Mouse (Mus musculus) T-helper 2 cell (primary cell): ENCODE data around the gene Shroom1.

ENCODE experiments used
- in situ Hi-C: fragments of 300-600 bp; cut with MboI, MseI; formaldehyde crosslinking; loops from one replicate; pipeline ENCODE4 v1.15.1; 2025; ENCODE audit warnings: high pct_unique_total_duplicates

The Shroom1 gene

GRCm38 (mm10) chr11:53446183-53446582, 10.8 kb upstream of the Shroom1 start:
- in situ Hi-C loops, result no loop called here

GRCm38 (mm10) chr11:53447996-53448395, 9.0 kb upstream of the Shroom1 start:
- in situ Hi-C loops, result no loop called here

- in situ Hi-C loops, result no loop called here
These were observed 8.5 kb upstream of the Shroom1 start for GRCm38 (mm10) chr11:53448529-53448928.

GRCm38 (mm10) chr11:53450070-53450705, 6.8 kb upstream of the Shroom1 start:
- in situ Hi-C loops, result no loop called here

- in situ Hi-C loops, result no loop called here
These were observed 5.6 kb upstream of the Shroom1 start for GRCm38 (mm10) chr11:53451361-53451760.

GRCm38 (mm10) chr11:53452396-53452795, 4.6 kb upstream of the Shroom1 start:
- in situ Hi-C loops, result no loop called here

- in situ Hi-C loops, result no loop called here
These were observed 4.0 kb upstream of the Shroom1 start for GRCm38 (mm10) chr11:53453031-53453430.

GRCm38 (mm10) chr11:53457372-53457954, 458 bp downstream of the Shroom1 start:
- in situ Hi-C loops, result no loop called here

GRCm38 (mm10) chr11:53458996-53459395, 2.0 kb downstream of the Shroom1 start:
- in situ Hi-C loops, result no loop called here

- in situ Hi-C loops, result no loop called here
These were observed 3.2 kb downstream of the Shroom1 start for GRCm38 (mm10) chr11:53460192-53460591.

GRCm38 (mm10) chr11:53461727-53462126, 4.7 kb downstream of the Shroom1 start:
- in situ Hi-C loops, result no loop called here

GRCm38 (mm10) chr11:53463551-53464424, 6.8 kb downstream of the Shroom1 start:
- in situ Hi-C loops, result no loop called here

- in situ Hi-C loops, result loop anchor here (5.0 kb wide), 1 partner anchor 271 kb away; no protein-coding TSS in a partner anchor
These were observed 9.4 kb downstream of the Shroom1 start for GRCm38 (mm10) chr11:53466231-53466971.

- in situ Hi-C loops, result loop anchor here (5.0 kb wide), 1 partner anchor 268 kb away; no protein-coding TSS in a partner anchor
These were observed 12.4 kb downstream of the Shroom1 start for GRCm38 (mm10) chr11:53469294-53469967.

GRCm38 (mm10) chr11:53469968-53470695, 13.1 kb downstream of the Shroom1 start, which contains the start of gene Gm9837:
Gene Gm9837, minus strand, starts transcription at chr11:53470479.
- in situ Hi-C loops, result loop anchor here (5.0 kb wide), 1 partner anchor 267 kb away; no protein-coding TSS in a partner anchor

GRCm38 (mm10) chr11:53472709-53473108, 15.7 kb downstream of the Shroom1 start:
- in situ Hi-C loops, result no loop called here

GRCm38 (mm10) chr11:53475620-53476019, 18.6 kb downstream of the Shroom1 start:
- in situ Hi-C loops, result no loop called here

- in situ Hi-C loops, result no loop called here
These were observed 20.8 kb downstream of the Shroom1 start for GRCm38 (mm10) chr11:53477833-53478232.

- in situ Hi-C loops, result no loop called here
These were observed 21.6 kb downstream of the Shroom1 start for GRCm38 (mm10) chr11:53478383-53479170.
